Mouse (Mus musculus) heart, postnatal 0 days (tissue): ENCODE data around the gene Ccnq.

ENCODE experiments used
- CTCF ChIP-seq: IDR thresholded peaks from 2 replicates; pipeline ENCODE4 v1.5.1; 2016; ENCODE audit warnings: antibody characterized with exemption, control low read depth, low read depth
- EP300 ChIP-seq: IDR thresholded peaks from 2 replicates; pipeline ENCODE4 v1.6.1; 2016; ENCODE audit warnings: antibody characterized with exemption, low read depth

DNA sequence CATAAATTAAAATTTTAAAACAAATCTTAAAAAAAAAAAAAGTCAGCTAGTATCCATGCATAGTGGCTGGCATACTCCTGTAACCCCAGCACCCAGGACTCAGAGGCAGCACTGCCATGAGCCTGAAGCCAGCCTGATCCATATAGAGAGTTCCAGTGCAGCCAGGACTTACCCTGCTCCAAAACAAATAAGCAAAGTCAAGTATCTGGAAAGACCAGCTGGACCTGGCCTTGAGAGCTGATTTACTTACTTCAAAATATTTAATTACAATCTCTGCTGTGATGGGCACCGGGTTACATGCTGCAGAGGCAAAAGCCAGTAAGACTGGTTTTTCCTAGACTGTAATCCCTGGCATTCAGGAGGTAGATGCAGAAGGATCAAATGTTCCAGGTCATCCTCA, 26.7 kb downstream of the Ccnq start:
- no peak for TF ChIP-seq CTCF
- no peak for TF ChIP-seq EP300
